Mouse (Mus musculus): ENCODE measurements around the gene Spocd1.

DNA sequence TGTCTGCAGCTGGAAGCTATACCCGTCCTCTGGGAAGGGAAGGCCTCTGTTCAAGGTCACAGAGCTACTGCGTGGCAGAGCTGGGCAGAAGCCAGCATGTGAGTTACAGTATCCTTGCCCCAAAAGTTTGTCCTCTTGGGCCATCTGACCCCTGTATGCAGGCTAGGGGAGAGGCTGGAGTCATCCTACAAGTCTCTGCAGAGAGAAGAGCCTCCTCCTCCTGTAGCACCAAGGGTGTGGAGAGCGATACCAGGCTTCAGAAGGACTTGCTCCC lies 7.8 kb upstream of the Spocd1 start:
- TF ChIP-seq CTCF (IDR thresholded peaks at IDR 0.05; ENCODE audit: borderline replicate concordance, insufficient read depth, low read length), result no peak
- no peak for TF ChIP-seq POLR2A (IDR thresholded peaks at IDR 0.05; ENCODE audit: low read depth, low read length)
